In genomic region chr6:87980374-87981029, GRCm38 (mm10) we compare ENCODE assay signal across 8 mouse cellular contexts. TPM values are rescaled to one million over a fixed set of nuclear protein-coding genes. Genes with fewer than 3 reads are reported as not detected.
DNase-seq lines count a peak whose midpoint lies in the region; ATAC-seq and TF ChIP-seq lines count a peak whose summit lies in the region.

No protein-coding gene starts in this region.

- TF ChIP-seq EP300 in heart, postnatal 0 days (IDR thresholded peaks at IDR 0.05; ENCODE audit: low read depth) = no peak

- H3K27ac ChIP-seq in heart, postnatal 0 days (ENCODE audit: low read depth) = peak overlapping the region; percentile 35
- peak overlapping the region; percentile 91 for H3K27ac ChIP-seq in lung, embryonic 16.5 days (ENCODE audit: low read length)

- TF ChIP-seq CTCF in heart, postnatal 0 days (IDR thresholded peaks at IDR 0.05; ENCODE audit: low read depth) = peak; percentile 23

- H3K9ac ChIP-seq in heart, postnatal 0 days (replicated peaks; ENCODE audit: low read depth, low read length) = peak overlapping the region; percentile 84
- H3K9ac ChIP-seq in lung, embryonic 16.5 days (ENCODE audit: low read length) = peak overlapping the region; percentile 92

- peak; percentile 70 for ATAC-seq in heart, postnatal 0 days (ENCODE audit: insufficient read depth, low read depth)
- peak; percentile 89 for ATAC-seq in lung, embryonic 16.5 days (ENCODE audit: low read depth)

- peak overlapping the region; percentile 97 for H3K4me2 ChIP-seq in heart, postnatal 0 days (ENCODE audit: low read depth, low read length)
- peak overlapping the region; percentile 79 for H3K4me2 ChIP-seq in lung, embryonic 16.5 days (ENCODE audit: low read depth, low read length)

- H3K4me3 ChIP-seq in heart, postnatal 0 days (ENCODE audit: low read depth, low read length) = peak overlapping the region; percentile 72
- H3K4me3 ChIP-seq in lung, embryonic 16.5 days (ENCODE audit: low read length) = peak overlapping the region; percentile 97

- H3K9me3 ChIP-seq in heart, postnatal 0 days (replicated peaks; ENCODE audit: control insufficient read depth, low read length) = no peaks in the 10 kb centered on the region
- no peaks in the 10 kb centered on the region for H3K9me3 ChIP-seq in lung, embryonic 16.5 days (ENCODE audit: control insufficient read depth, low read length)

- H3K4me1 ChIP-seq in heart, postnatal 0 days (ENCODE audit: control insufficient read depth, insufficient read depth) = peaks cover 17% of the 10 kb centered on the region
- peaks cover 14% of the 10 kb centered on the region for H3K4me1 ChIP-seq in lung, embryonic 16.5 days (replicated peaks; ENCODE audit: control insufficient read depth, insufficient read depth, low read length)

- peaks cover 6% of the 10 kb centered on the region; the same call in 1 of the 2 replicates for H3K27me3 ChIP-seq in heart, postnatal 0 days (ENCODE audit: control insufficient read depth, insufficient read depth, low read length)
- no peaks in the 10 kb centered on the region for H3K27me3 ChIP-seq in lung, embryonic 16.5 days (ENCODE audit: control insufficient read depth, insufficient read depth, low read depth, low read length)

- peak; percentile 94 for DNase-seq in 3134 (ENCODE audit: extremely low read depth, insufficient read length, low spot score)
- peak; percentile 87 for DNase-seq in adrenal gland, adult 2 months
- peak; percentile 93 for DNase-seq in embryo, embryonic 9.5 days (ENCODE audit: extremely low spot score)
- peak; percentile 42 for DNase-seq in heart, postnatal 0 days (ENCODE audit: low spot score)
- DNase-seq in layer of hippocampus, postnatal 10 days (ENCODE audit: low spot score in 2 of 2) = peak; percentile 86 to 91
- DNase-seq in ovary, postnatal 36 days (ENCODE audit: low spot score) = peak; percentile 89
- DNase-seq in urinary bladder, postnatal 25 days (ENCODE audit: low spot score) = peak; percentile 45

- 0 out of 2 replicates have a peak, but pooled peaks cover 3% of the 10 kb centered on the region for H3K36me3 ChIP-seq in heart, postnatal 0 days (replicated peaks; ENCODE audit: control insufficient read depth, insufficient read depth, low read length)
- H3K36me3 ChIP-seq in lung, embryonic 16.5 days (ENCODE audit: control insufficient read depth, insufficient read depth, low read length) = peaks cover 6% of the 10 kb centered on the region; the same call in 1 of the 2 replicates

- under 1% methylated on average over 65 of the region's 66 CpGs for WGBS in heart, postnatal 0 days
- WGBS in lung, embryonic 16.5 days = under 1% methylated on average over 63 of the region's 66 CpGs

RNA-seq across cellular contexts. Expression of gene H1fx, which starts 0.9 kb away (rescaled TPM):
- 1 to 10 TPM; 7.4 to 9.5 TPM for total RNA-seq in adrenal gland, adult 2 months (2021)
- 17.1 and 22.1 TPM in 2 replicates for polyA plus RNA-seq in adrenal gland, adult 2 months (2012; rRNA removed)
- total RNA-seq in heart, postnatal 0 days (2014; rRNA removed; ENCODE audit: low replicate concordance) = 2.8 and 31.9 TPM in 2 replicates
- polyA plus RNA-seq in heart, postnatal 0 days (2015; fragmentation: Nextera tagmentation; extraction: Ambion mirVana) = 5.8 and 7.8 TPM in 2 replicates
- total RNA-seq in layer of hippocampus, postnatal 10 days (2021) = 10 to 100 TPM; 89.7 to 93.5 TPM
- polyA plus RNA-seq in lung, embryonic 16.5 days (2015; fragmentation: Nextera tagmentation; extraction: Ambion mirVana) = 7.0 and 11.5 TPM in 2 replicates

Comparison
In these comparisons a context has a peak if more than half of its experiments do, and no peak if none do; other contexts are left out.
1. Peak in every context shown above with its lines: DNase-seq, ATAC-seq, H3K4me3 ChIP-seq and H3K27ac ChIP-seq.
2. DNase-seq: peak in every context shown above with its lines; median percentile 94 in 3134; 93 in embryo, embryonic 9.5 days; 89 in ovary, postnatal 36 days; 88 in layer of hippocampus, postnatal 10 days; 87 in adrenal gland, adult 2 months; 45 in urinary bladder, postnatal 25 days; 42 in heart, postnatal 0 days.